Mouse (Mus musculus) stomach, postnatal 0 days (tissue): ENCODE measurements at regions not wholly inside any gene's neighbourhood (a gene's known extent, or its start where the extent isn't known, plus 50 kb on each side); places are given as distances from the start of the nearest gene placed in this dataset.

Source experiments
- ATAC-seq: fragments of 200-750 bp; cut with Nextera tagmentation; 2 replicates; pipeline ENCODE4 v1.8.0; 2017; ENCODE audit not compliant: low FRiP score, low TSS enrichment
- DNase-seq: peaks from one replicate; pipeline ENCODE4 v3.0.0-alpha.2; 2016; ENCODE audit warnings: low spot score
- H3K27ac ChIP-seq: fragments of 300-500 bp; sonication (generic); replicated peaks from 2 replicates; pipeline ENCODE4 v1.5.1; 2014; ENCODE audit warnings: mild to moderate bottlenecking, control low read depth
- H3K27me3 ChIP-seq: fragments of 300-500 bp; sonication (generic); 2 replicates; pipeline ENCODE4 v1.6.1; 2014; ENCODE audit warnings: low read length; ENCODE audit not compliant: control insufficient read depth, insufficient read depth
- H3K36me3 ChIP-seq: fragments of 300-500 bp; sonication (generic); 2 replicates; pipeline ENCODE4 v1.6.1; 2014; ENCODE audit warnings: low read length, mixed read lengths; ENCODE audit not compliant: control insufficient read depth, insufficient read depth
- H3K4me1 ChIP-seq: fragments of 300-500 bp; sonication (generic); replicated peaks from 2 replicates; pipeline ENCODE4 v1.6.1; 2014; ENCODE audit warnings: antibody characterized with exemption; ENCODE audit not compliant: control insufficient read depth, insufficient read depth
- H3K4me2 ChIP-seq: fragments of 300-500 bp; sonication (generic); replicated peaks from 2 replicates; pipeline ENCODE4 v1.6.1; 2014; ENCODE audit warnings: low read depth, mild to moderate bottlenecking, control low read depth, moderate library complexity
- H3K4me3 ChIP-seq: fragments of 300-500 bp; sonication (generic); 2 replicates; pipeline ENCODE4 v1.5.1; 2014; ENCODE audit warnings: low read depth, low read length, control low read depth
- H3K9ac ChIP-seq: fragments of 300-500 bp; sonication (generic); 2 replicates; pipeline ENCODE4 v1.6.1; 2014; ENCODE audit warnings: mild to moderate bottlenecking, low read length, control low read depth, mixed read lengths
- H3K9me3 ChIP-seq: fragments of 300-500 bp; sonication (generic); 2 replicates; pipeline ENCODE4 v1.6.1; 2016; ENCODE audit warnings: low read length; ENCODE audit not compliant: control insufficient read depth
- CTCF ChIP-seq: IDR thresholded peaks from 2 replicates; pipeline ENCODE4 v1.5.1; 2016; ENCODE audit warnings: antibody characterized with exemption, low read depth, mild to moderate bottlenecking, moderate library complexity
- EP300 ChIP-seq: optimal IDR thresholded peaks from 2 replicates; pipeline ENCODE3; 2016; ENCODE audit warnings: antibody characterized with exemption
- WGBS: fragments of 180-500 bp; shearing (Covaris S2); extraction: QIAGEN DNeasy Blood & Tissue Kit; methylation state at CpG from one replicate; pipeline ENCODE4 v1.1.7; 2014; 5-methylcytosine and 5-hydroxymethylcytosine counted together

DNA sequence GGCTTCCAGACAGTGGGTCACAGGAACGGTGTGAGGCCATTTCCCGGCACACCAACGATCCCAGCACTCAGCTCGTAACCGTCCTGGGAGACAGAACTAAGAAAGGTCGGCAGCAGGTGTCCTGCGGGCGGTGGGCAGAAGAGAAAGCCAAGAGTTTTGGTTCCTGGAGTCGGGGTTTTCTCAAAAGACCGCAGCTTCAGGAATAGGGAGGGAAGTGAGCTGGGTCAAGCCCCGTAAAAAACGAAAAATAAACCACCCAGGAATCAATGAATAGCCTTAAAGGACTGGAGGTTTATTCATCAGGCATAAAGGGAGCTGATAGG lies 145.5 kb downstream of the Cd24a start:
- H3K4me1 ChIP-seq = 0 out of 2 replicates have a peak, but pooled peaks cover 3% of the 10 kb centered on the region
- peak overlapping the region; percentile 64 for H3K4me2 ChIP-seq
- H3K4me3 ChIP-seq = peak overlapping the region; percentile 24
- no peaks in the 10 kb centered on the region for H3K9me3 ChIP-seq
- 4% methylated on average over 12 of the region's 12 CpGs for WGBS
- no peak for TF ChIP-seq EP300
- TF ChIP-seq CTCF = no peak
- H3K27me3 ChIP-seq = no peaks in the 10 kb centered on the region
- no peaks in the 10 kb centered on the region for H3K36me3 ChIP-seq
- DNase-seq (no peak), ATAC-seq (no peak; the same call in 1 of the 2 replicates)
- H3K27ac ChIP-seq = peak overlapping the region; percentile 61; the same call in 1 of the 2 replicates
- peak overlapping the region; percentile 45 for H3K9ac ChIP-seq

- WGBS = 68% methylated on average over 6 of the region's 6 CpGs
- Histone ChIP-seq H3K4me3 (no peak overlapping the region), H3K27me3 (no peaks in the 10 kb centered on the region), H3K27ac (no peak overlapping the region), H3K9me3 (no peaks in the 10 kb centered on the region), H3K36me3 (no peaks in the 10 kb centered on the region), H3K4me1 (0 out of 2 replicates have a peak, but pooled peaks cover under 1% of the 10 kb centered on the region), H3K9ac (no peak overlapping the region), H3K4me2 (no peak overlapping the region)
- TF ChIP-seq EP300 (no peak), CTCF (no peak)
- ATAC-seq (no peak), DNase-seq (no peak)
These were observed 149.7 kb downstream of the Cd24a start for GRCm38 (mm10) chr10:43727746-43728145.

GRCm38 (mm10) chr10:43729184-43729583 lies 151.1 kb downstream of the Cd24a start:
- no peaks in the 10 kb centered on the region for H3K9me3 ChIP-seq
- no peak overlapping the region for H3K4me3 ChIP-seq
- no peak overlapping the region for H3K27ac ChIP-seq
- no peak overlapping the region for H3K4me2 ChIP-seq
- WGBS = 44% methylated on average over 3 of the region's 3 CpGs
- ATAC-seq (no peak), DNase-seq (no peak)
- TF ChIP-seq EP300 = no peak
- no peak for TF ChIP-seq CTCF
- H3K27me3 ChIP-seq = no peaks in the 10 kb centered on the region
- no peaks in the 10 kb centered on the region for H3K36me3 ChIP-seq
- no peak overlapping the region for H3K9ac ChIP-seq
- H3K4me1 ChIP-seq = no peaks in the 10 kb centered on the region

DNA sequence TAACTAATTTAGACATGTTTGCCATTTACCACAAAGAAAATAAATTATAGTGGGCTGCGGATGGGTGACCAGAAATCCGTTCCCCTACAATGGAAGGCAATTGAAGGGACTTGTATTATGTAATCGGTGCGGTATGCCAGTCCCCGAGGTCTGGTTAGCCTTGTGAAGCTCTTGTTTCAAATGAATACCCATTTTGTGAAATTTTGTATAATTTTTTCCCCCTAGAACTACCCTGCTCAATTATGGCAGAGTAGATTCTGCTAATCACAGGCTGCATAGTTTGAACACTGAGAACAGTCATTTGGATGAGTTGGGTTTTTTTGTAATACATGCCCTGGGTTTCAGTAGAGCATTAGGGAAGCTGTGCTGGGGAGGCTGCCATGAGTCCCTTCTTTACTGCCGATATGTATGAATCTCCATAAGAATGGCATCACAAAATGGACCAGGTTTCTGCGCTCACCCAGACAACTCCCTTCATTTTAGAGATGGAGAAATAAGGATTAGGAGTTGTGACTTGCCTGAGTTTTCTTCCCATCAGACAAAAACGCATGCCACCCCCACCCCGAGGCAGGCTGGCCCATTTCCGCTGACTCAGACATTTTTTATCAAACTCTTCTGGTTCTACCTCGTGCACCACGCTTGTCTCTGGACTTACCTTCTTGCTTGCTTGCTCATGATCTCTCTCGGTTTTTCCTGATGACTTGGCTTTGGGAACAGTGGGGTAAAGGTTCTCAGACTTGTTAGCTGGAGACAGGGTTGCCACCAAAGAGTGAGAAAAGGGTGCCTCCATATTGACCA lies 155.7 kb downstream of the Cd24a start:
- Histone ChIP-seq H3K4me1 (no peaks in the 10 kb centered on the region), H3K4me3 (no peak overlapping the region), H3K36me3 (no peaks in the 10 kb centered on the region), H3K9ac (no peak overlapping the region), H3K9me3 (no peaks in the 10 kb centered on the region), H3K4me2 (no peak overlapping the region), H3K27me3 (no peaks in the 10 kb centered on the region), H3K27ac (no peak overlapping the region)
- WGBS = 82% methylated on average over 13 of the region's 13 CpGs
- no peak for DNase-seq
- no peak for TF ChIP-seq CTCF
- ATAC-seq = no peak

DNA sequence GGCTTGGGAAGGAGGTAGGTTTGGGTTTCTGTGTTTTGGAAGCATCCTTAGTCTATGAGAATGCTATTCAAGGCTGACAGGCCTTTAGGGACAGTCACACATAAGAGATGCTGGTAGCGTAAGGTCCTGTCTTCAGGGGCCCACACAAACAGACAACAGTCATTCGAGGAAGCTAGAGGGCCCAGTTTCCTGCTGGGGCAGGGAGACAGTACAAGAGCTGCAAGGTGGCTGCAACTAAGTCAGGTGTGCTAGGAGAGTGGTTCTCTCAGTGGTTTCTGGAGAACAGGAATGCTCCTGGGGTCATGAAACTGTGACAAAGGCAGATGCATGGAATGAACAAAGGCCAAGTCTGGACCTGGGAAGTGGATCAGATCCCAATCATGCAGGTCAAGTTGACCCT lies 161.1 kb downstream of the Cd24a start:
- no peak overlapping the region for H3K4me3 ChIP-seq
- no peak overlapping the region for H3K4me2 ChIP-seq
- H3K36me3 ChIP-seq = no peaks in the 10 kb centered on the region
- no peak overlapping the region for H3K9ac ChIP-seq
- no peaks in the 10 kb centered on the region for H3K4me1 ChIP-seq
- H3K9me3 ChIP-seq = no peaks in the 10 kb centered on the region
- TF ChIP-seq EP300 (no peak), CTCF (no peak)
- WGBS = 85% methylated on average over 2 of the region's 2 CpGs
- ATAC-seq (no peak), DNase-seq (no peak)
- H3K27ac ChIP-seq = no peak overlapping the region
- no peaks in the 10 kb centered on the region for H3K27me3 ChIP-seq

DNA sequence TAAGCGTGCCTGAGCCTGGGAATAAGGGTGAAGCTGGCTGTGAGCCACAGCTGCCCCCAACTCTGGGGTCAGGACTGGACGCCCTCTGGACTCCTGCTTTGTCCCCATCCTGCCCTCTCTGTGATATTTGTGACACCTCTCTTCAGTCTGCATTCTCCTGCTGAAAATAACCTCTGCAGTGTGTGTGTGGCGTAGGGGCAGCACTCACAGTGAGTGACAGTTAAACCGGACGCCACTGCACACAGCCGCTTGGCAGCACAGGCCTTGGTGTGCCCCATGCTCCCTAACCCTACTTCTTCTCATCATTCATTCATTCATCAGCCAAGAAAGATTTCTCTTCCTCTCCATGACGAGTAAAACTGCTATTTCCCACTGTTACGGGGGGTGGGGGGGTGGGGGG lies 161.6 kb downstream of the Cd24a start:
- Histone ChIP-seq H3K4me3 (no peak overlapping the region), H3K27me3 (no peaks in the 10 kb centered on the region), H3K27ac (no peak overlapping the region), H3K9ac (no peak overlapping the region), H3K36me3 (no peaks in the 10 kb centered on the region), H3K9me3 (no peaks in the 10 kb centered on the region), H3K4me1 (no peaks in the 10 kb centered on the region), H3K4me2 (no peak overlapping the region)
- TF ChIP-seq CTCF (no peak), EP300 (no peak)
- 66% methylated on average over 8 of the region's 8 CpGs for WGBS
- no peak for DNase-seq
- no peak for ATAC-seq
